Mouse (Mus musculus) CH12.LX (cell line): ENCODE measurements around the gene Ipo4.

Experiments used
- CTCF ChIP-seq, 2 experiments: IDR thresholded peaks in 1 of 2; conservative IDR thresholded peaks in 1 of 2; 2 replicates each; pipeline ENCODE4 v1.5.1; 2011 to 2012; ENCODE audit warnings: low read depth in 2 of 2, low read length in 2 of 2, improper control_type of control experiment in 1 of 2, inconsistent platforms in 1 of 2, mild to moderate bottlenecking in 1 of 2, moderate library complexity in 1 of 2
- IRF4 ChIP-seq: IDR thresholded peaks from 2 replicates; pipeline ENCODE4 v1.6.1; 2014; ENCODE audit warnings: low read depth, mild to moderate bottlenecking, inconsistent platforms, low read length, improper control_type of control experiment
- MAX ChIP-seq: IDR thresholded peaks from 2 replicates; pipeline ENCODE4 v1.6.1; 2011; ENCODE audit warnings: low read length, improper control_type of control experiment
- MXI1 ChIP-seq: IDR thresholded peaks from 2 replicates; pipeline ENCODE4 v1.6.1; 2011; ENCODE audit warnings: mild to moderate bottlenecking, low read depth, low read length, improper control_type of control experiment
- NELFE ChIP-seq: IDR thresholded peaks from 2 replicates; pipeline ENCODE4 v1.6.1; 2011; ENCODE audit warnings: low read depth, low read length, improper control_type of control experiment
- POLR2A ChIP-seq: IDR thresholded peaks from 2 replicates; pipeline ENCODE4 v1.6.1; 2011; ENCODE audit warnings: low read depth, mild to moderate bottlenecking, improper control_type of control experiment, low read length
- POLR2AphosphoS2 ChIP-seq: IDR thresholded peaks from 2 replicates; pipeline ENCODE4 v1.6.1; 2011; ENCODE audit warnings: low read depth, low read length, improper control_type of control experiment
- SMC3 ChIP-seq: IDR thresholded peaks from 2 replicates; pipeline ENCODE4 v1.6.1; 2011; ENCODE audit warnings: low read depth, low read length, improper control_type of control experiment
- TBP ChIP-seq: conservative IDR thresholded peaks from 2 replicates; pipeline ENCODE4 v1.6.1; 2011; ENCODE audit warnings: low read depth, low read length, improper control_type of control experiment

DNA sequence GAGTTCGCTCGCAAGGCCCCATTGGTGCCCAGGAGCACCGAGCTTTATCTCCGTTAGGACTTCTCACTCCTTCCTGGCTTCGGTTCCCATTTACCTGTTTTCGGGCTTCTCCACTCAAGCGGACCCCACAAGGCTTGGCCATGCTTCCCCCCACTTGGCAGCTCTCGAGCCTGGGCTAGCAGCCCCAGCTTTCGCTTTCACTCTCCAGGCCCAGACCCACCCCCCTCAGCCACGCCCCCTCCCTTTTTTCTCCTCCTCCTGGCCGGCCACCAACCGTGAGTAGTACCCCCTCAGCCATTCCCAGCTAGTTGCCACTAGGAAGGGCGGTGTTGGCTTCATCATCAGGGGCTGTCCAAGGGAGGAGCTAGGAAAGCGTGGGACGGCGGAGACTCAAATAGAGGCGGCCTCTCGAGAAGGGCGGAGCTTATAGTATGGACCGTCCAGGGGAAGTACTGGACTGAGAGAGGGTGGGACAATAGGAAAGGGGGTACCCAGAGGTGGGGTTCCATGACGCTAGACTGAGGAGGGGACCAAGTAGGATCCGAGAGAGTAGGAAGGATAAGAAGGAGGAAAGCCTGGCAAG lies 44.9 kb downstream of the Ipo4 start, which contains the start of gene Psme2:
- TF ChIP-seq SMC3, result no peak
- TF ChIP-seq POLR2A, result peak; percentile 69
- TF ChIP-seq CTCF (conservative IDR thresholded peaks at IDR 0.05 in 1 of 2, IDR thresholded peaks at IDR 0.05 in 1 of 2; ENCODE audit: low read depth in 2 of 2, low read length in 2 of 2), result no peak
- 0 out of 2 replicates have a peak, but pooled peaks have one; percentile 1 for TF ChIP-seq TBP
- peak; percentile 60 for TF ChIP-seq IRF4
- TF ChIP-seq MXI1, result peak; percentile 68; the same call in 1 of the 2 replicates
- TF ChIP-seq MAX, result peak; percentile 30; the same call in 1 of the 2 replicates
- 0 out of 2 replicates have a peak, but pooled peaks have one; percentile 43 for TF ChIP-seq POLR2AphosphoS2
- no peak for TF ChIP-seq NELFE
